10 mouse cellular contexts compared by ENCODE assay signal in genomic region chr15:32020323-32021008, GRCm38 (mm10).
DNase-seq lines count a peak whose midpoint lies in the region; ATAC-seq and TF ChIP-seq lines count a peak whose summit lies in the region.
"Had no signal": no experiment of that assay in that cellular context is flagged by ENCODE, and none has a peak within 500 bp of the region (broad histone marks: within the 10 kb centered on the region; RNA-seq: fewer than 3 reads in every experiment).

No protein-coding gene starts in this region.

- peak; percentile 69; the same call in 1 of the 2 replicates for ATAC-seq in intestine, embryonic 16.5 days
- ATAC-seq in megakaryocyte progenitor cell, adult 5-6 weeks (replicated peaks; ENCODE audit: poor library complexity) = peak; percentile 42

- no peak overlapping the region for H3K4me3 ChIP-seq in intestine, embryonic 16.5 days (ENCODE audit: low read length)
- no peak overlapping the region for H3K4me3 ChIP-seq in cerebellum, adult 2 months (replicated peaks; ENCODE audit: insufficient read depth, low read depth, low read length)

- no peak overlapping the region for H3K9ac ChIP-seq in intestine, embryonic 16.5 days (ENCODE audit: low read depth, low read length)

- peak; percentile 11 for DNase-seq in kidney, adult 9 months
- no peak for DNase-seq in kidney, adult 11 months
- DNase-seq in c-Kit-positive CD71-negative TER-119-negative erythroid progenitor cells, embryonic 14.5 days (ENCODE audit: low read depth) = peak; percentile 1
- no peak for DNase-seq in B cell, adult 2 months
- DNase-seq in cerebellum, adult 2 months = no peak
- no peak for DNase-seq in frontal cortex, adult 2 months (ENCODE audit: extremely low spot score in 1 of 2, low spot score in 1 of 2)
- DNase-seq: cerebellum, postnatal 10 days; gastrocnemius, postnatal 25 days had no signal

- 26% methylated on average over 6 of the region's 6 CpGs for WGBS in intestine, embryonic 16.5 days
- WGBS in cerebellum, adult 2 months = 66% methylated on average over 6 of the region's 6 CpGs

- TF ChIP-seq POLR2A in cerebellum, adult 2 months (IDR thresholded peaks at IDR 0.05; ENCODE audit: borderline replicate concordance, insufficient read depth, low read length) = no peak

- no peaks in the 10 kb centered on the region for H3K9me3 ChIP-seq in intestine, embryonic 16.5 days (ENCODE audit: control insufficient read depth, low read length)

- no peaks in the 10 kb centered on the region for H3K4me1 ChIP-seq in intestine, embryonic 16.5 days (ENCODE audit: control insufficient read depth, insufficient read depth, low read length)
- H3K4me1 ChIP-seq in cerebellum, adult 2 months (ENCODE audit: control insufficient read depth, insufficient read depth, low read length) = no peaks in the 10 kb centered on the region

- 0 out of 2 replicates have a peak overlapping the region, but pooled peaks have one; percentile 51 for H3K27ac ChIP-seq in intestine, embryonic 16.5 days (ENCODE audit: low read length)
- no peak overlapping the region for H3K27ac ChIP-seq in cerebellum, adult 2 months (ENCODE audit: insufficient read depth, low read length)

- no peaks in the 10 kb centered on the region for H3K27me3 ChIP-seq in intestine, embryonic 16.5 days (replicated peaks; ENCODE audit: control insufficient read depth, insufficient read depth, low read length)
- no peaks in the 10 kb centered on the region for H3K27me3 ChIP-seq in cerebellum, adult 2 months (ENCODE audit: control insufficient read depth, insufficient read depth, low read length)

- no peak for TF ChIP-seq CTCF in cerebellum, adult 2 months (IDR thresholded peaks at IDR 0.05; ENCODE audit: borderline replicate concordance, insufficient read depth, low read depth, low read length)

- no peaks in the 10 kb centered on the region for H3K36me3 ChIP-seq in intestine, embryonic 16.5 days (ENCODE audit: control insufficient read depth, insufficient read depth, low read length)

- peak overlapping the region; percentile 16; the same call in 1 of the 2 replicates for H3K4me2 ChIP-seq in intestine, embryonic 16.5 days (ENCODE audit: low read depth, low read length)

Comparison
In these comparisons a context has a peak if more than half of its experiments do, and no peak if none do; other contexts are left out.
1. DNase-seq: peak in kidney, adult 9 months (single experiment) and c-Kit-positive CD71-negative TER-119-negative erythroid progenitor cells, embryonic 14.5 days (single experiment); none in kidney, adult 11 months (single experiment), B cell, adult 2 months (0 of 2), cerebellum, adult 2 months (0 of 2) and frontal cortex, adult 2 months (0 of 2).